Mouse (Mus musculus) small intestine, adult 2 months (tissue): ENCODE measurements around the gene Gad2.

ENCODE experiments used
- CTCF ChIP-seq: fragments of 200-500 bp; IDR thresholded peaks from 2 replicates; pipeline ENCODE4 v1.5.1; 2012; ENCODE audit warnings: low read depth, mild to moderate bottlenecking, control low read depth, inconsistent platforms, low read length, moderate library complexity, mixed read lengths; ENCODE audit not compliant: insufficient replicate concordance, insufficient read length; ENCODE audit errors: extremely low read depth
- POLR2A ChIP-seq: fragments of 200-500 bp; IDR thresholded peaks from 2 replicates; pipeline ENCODE4 v1.6.1; 2012; ENCODE audit warnings: low read depth, mild to moderate bottlenecking, control low read depth, inconsistent platforms, low read length, moderate library complexity

DNA sequence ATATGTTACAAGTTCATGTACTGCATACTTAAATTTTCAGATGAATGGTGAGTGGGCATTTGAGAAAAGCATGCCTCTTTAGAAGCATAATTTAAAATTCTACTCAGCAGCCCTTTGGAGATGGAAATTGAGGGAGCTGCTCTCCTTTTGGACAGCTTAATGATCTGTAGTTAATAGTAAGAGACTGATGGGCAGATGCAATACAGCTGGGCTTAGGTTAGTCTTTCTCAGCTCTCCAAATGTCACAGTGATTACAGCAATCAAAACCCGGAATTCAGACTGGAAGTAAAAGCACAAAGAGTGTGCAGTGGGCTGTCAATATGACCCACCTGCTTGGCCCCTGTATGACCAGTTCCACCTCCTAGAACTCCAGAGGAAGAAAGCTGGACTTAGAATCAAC is 24.1 kb downstream of the Gad2 start:
- TF ChIP-seq CTCF: no peak
- TF ChIP-seq POLR2A: no peak
